Mouse (Mus musculus) stomach, postnatal 0 days (tissue): ENCODE data around the gene Gulp1. TPM values are rescaled to one million over a fixed set of nuclear protein-coding genes. Genes with fewer than 3 reads are reported as not detected.

Source experiments
- ATAC-seq: fragments of 200-750 bp; cut with Nextera tagmentation; 2 replicates; pipeline ENCODE4 v1.8.0; 2017; ENCODE audit not compliant: low FRiP score, low TSS enrichment
- DNase-seq: peaks from one replicate; pipeline ENCODE4 v3.0.0-alpha.2; 2016; ENCODE audit warnings: low spot score
- H3K27ac ChIP-seq: fragments of 300-500 bp; sonication (generic); replicated peaks from 2 replicates; pipeline ENCODE4 v1.5.1; 2014; ENCODE audit warnings: mild to moderate bottlenecking, control low read depth
- H3K27me3 ChIP-seq: fragments of 300-500 bp; sonication (generic); 2 replicates; pipeline ENCODE4 v1.6.1; 2014; ENCODE audit warnings: low read length; ENCODE audit not compliant: control insufficient read depth, insufficient read depth
- H3K36me3 ChIP-seq: fragments of 300-500 bp; sonication (generic); 2 replicates; pipeline ENCODE4 v1.6.1; 2014; ENCODE audit warnings: low read length, mixed read lengths; ENCODE audit not compliant: control insufficient read depth, insufficient read depth
- H3K4me1 ChIP-seq: fragments of 300-500 bp; sonication (generic); replicated peaks from 2 replicates; pipeline ENCODE4 v1.6.1; 2014; ENCODE audit warnings: antibody characterized with exemption; ENCODE audit not compliant: control insufficient read depth, insufficient read depth
- H3K4me2 ChIP-seq: fragments of 300-500 bp; sonication (generic); replicated peaks from 2 replicates; pipeline ENCODE4 v1.6.1; 2014; ENCODE audit warnings: low read depth, mild to moderate bottlenecking, control low read depth, moderate library complexity
- H3K4me3 ChIP-seq: fragments of 300-500 bp; sonication (generic); 2 replicates; pipeline ENCODE4 v1.5.1; 2014; ENCODE audit warnings: low read depth, low read length, control low read depth
- H3K9ac ChIP-seq: fragments of 300-500 bp; sonication (generic); 2 replicates; pipeline ENCODE4 v1.6.1; 2014; ENCODE audit warnings: mild to moderate bottlenecking, low read length, control low read depth, mixed read lengths
- H3K9me3 ChIP-seq: fragments of 300-500 bp; sonication (generic); 2 replicates; pipeline ENCODE4 v1.6.1; 2016; ENCODE audit warnings: low read length; ENCODE audit not compliant: control insufficient read depth
- CTCF ChIP-seq: IDR thresholded peaks from 2 replicates; pipeline ENCODE4 v1.5.1; 2016; ENCODE audit warnings: antibody characterized with exemption, low read depth, mild to moderate bottlenecking, moderate library complexity
- EP300 ChIP-seq: optimal IDR thresholded peaks from 2 replicates; pipeline ENCODE3; 2016; ENCODE audit warnings: antibody characterized with exemption
- WGBS: fragments of 180-500 bp; shearing (Covaris S2); extraction: QIAGEN DNeasy Blood & Tissue Kit; methylation state at CpG from one replicate; pipeline ENCODE4 v1.1.7; 2014; 5-methylcytosine and 5-hydroxymethylcytosine counted together
- polyA plus RNA-seq: library from polyadenylated mRNA; unstranded; fragments of >200 nt; fragmentation: Nextera tagmentation; extraction: Ambion mirVana; gene quantifications from 2 replicates; pipeline ENCODE4 v1.2.1, GENCODE M21; 2015

Gene Gulp1
- polyA plus RNA-seq, 1 experiment from 2014 or later: 11.8 TPM

- ATAC-seq (no peak), DNase-seq (peak; percentile 40)
- Histone ChIP-seq H3K4me3 (no peak overlapping the region), H3K4me2 (no peak overlapping the region), H3K27ac (no peak overlapping the region), H3K27me3 (no peaks in the 10 kb centered on the region), H3K9me3 (no peaks in the 10 kb centered on the region), H3K4me1 (no peaks in the 10 kb centered on the region), H3K9ac (no peak overlapping the region), H3K36me3 (no peaks in the 10 kb centered on the region)
- TF ChIP-seq CTCF: peak; percentile 88
- TF ChIP-seq EP300: no peak
- 1% methylated on average over 2 of the region's 2 CpGs for WGBS
Measured at GRCm38 (mm10) chr1:44745711-44746110, 194.4 kb downstream of the Gulp1 start.

- Histone ChIP-seq H3K4me2 (no peak overlapping the region), H3K4me1 (no peaks in the 10 kb centered on the region), H3K36me3 (no peaks in the 10 kb centered on the region), H3K27me3 (no peaks in the 10 kb centered on the region), H3K9me3 (no peaks in the 10 kb centered on the region), H3K27ac (no peak overlapping the region; the same call in 1 of the 2 replicates), H3K9ac (no peak overlapping the region), H3K4me3 (no peak overlapping the region)
- ATAC-seq (no peak), DNase-seq (no peak)
- TF ChIP-seq EP300: peak; percentile 41
- TF ChIP-seq CTCF: no peak
- 50% methylated on average over 5 of the region's 5 CpGs for WGBS
Measured at GRCm38 (mm10) chr1:44750731-44751730, 199.7 kb downstream of the Gulp1 start.

GRCm38 (mm10) chr1:44778251-44778650 lies 226.9 kb downstream of the Gulp1 start:
- no peak for DNase-seq
- ATAC-seq: no peak
- H3K9me3 ChIP-seq: no peaks in the 10 kb centered on the region

GRCm38 (mm10) chr1:44803594-44804372 lies 252.5 kb downstream of the Gulp1 start:
- Histone ChIP-seq H3K4me1 (no peaks in the 10 kb centered on the region), H3K4me2 (no peak overlapping the region), H3K36me3 (no peaks in the 10 kb centered on the region), H3K9ac (no peak overlapping the region), H3K9me3 (no peaks in the 10 kb centered on the region), H3K27me3 (no peaks in the 10 kb centered on the region), H3K4me3 (no peak overlapping the region), H3K27ac (no peak overlapping the region)
- ATAC-seq (no peak), DNase-seq (no peak)
- TF ChIP-seq CTCF (no peak), EP300 (no peak)
- WGBS: 50% methylated on average over 4 of the region's 4 CpGs

More at GRCm38 (mm10) chr1:44778251-44778650, 226.9 kb downstream of the Gulp1 start:
- Histone ChIP-seq H3K36me3 (no peaks in the 10 kb centered on the region), H3K27me3 (no peaks in the 10 kb centered on the region), H3K4me2 (no peak overlapping the region), H3K27ac (no peak overlapping the region), H3K4me1 (no peaks in the 10 kb centered on the region), H3K4me3 (no peak overlapping the region), H3K9ac (no peak overlapping the region)
- TF ChIP-seq CTCF (no peak), EP300 (no peak)
- WGBS: 30% methylated on average over 1 of the region's 1 CpGs

- Histone ChIP-seq H3K9ac (no peak overlapping the region), H3K27ac (no peak overlapping the region), H3K9me3 (no peaks in the 10 kb centered on the region), H3K4me3 (no peak overlapping the region), H3K4me1 (no peaks in the 10 kb centered on the region), H3K4me2 (no peak overlapping the region), H3K27me3 (no peaks in the 10 kb centered on the region), H3K36me3 (no peaks in the 10 kb centered on the region)
- ATAC-seq (no peak), DNase-seq (no peak)
- TF ChIP-seq CTCF: no peak
- TF ChIP-seq EP300: no peak
Measured at GRCm38 (mm10) chr1:44806368-44806767, 255.1 kb downstream of the Gulp1 start.
